Mouse (Mus musculus) midbrain, embryonic 14.5 days (tissue): ENCODE results near the gene Azin2. TPM values are rescaled to one million over a fixed set of nuclear protein-coding genes. Genes with fewer than 3 reads are reported as not detected.
A peak's percentile ranks its signal among the peaks of the same experiment; 100 is the strongest.

Experiments
- ATAC-seq: fragments of 200-750 bp; cut with Nextera tagmentation; 2 replicates; pipeline ENCODE4 v1.8.0; 2017; ENCODE audit warnings: moderate number of reproducible peaks, moderate library complexity; ENCODE audit not compliant: low FRiP score, low TSS enrichment
- DNase-seq: peaks from one replicate; pipeline ENCODE4 v3.0.0-alpha.2; 2015
- H3K27ac ChIP-seq: fragments of 300-500 bp; sonication (generic); replicated peaks from 2 replicates; pipeline ENCODE4 v1.5.1; 2014; ENCODE audit warnings: mild to moderate bottlenecking, low read depth, low read length, moderate library complexity
- H3K27me3 ChIP-seq: fragments of 300-500 bp; sonication (generic); 2 replicates; pipeline ENCODE4 v1.6.1; 2014; ENCODE audit warnings: low read length, control low read depth, mixed read lengths; ENCODE audit not compliant: control insufficient read depth, insufficient read depth
- H3K36me3 ChIP-seq: fragments of 300-500 bp; sonication (generic); 2 replicates; pipeline ENCODE4 v1.6.1; 2014; ENCODE audit warnings: low read length, control low read depth; ENCODE audit not compliant: control insufficient read depth, insufficient read depth
- H3K4me1 ChIP-seq: fragments of 300-500 bp; sonication (generic); 2 replicates; pipeline ENCODE4 v1.6.1; 2014; ENCODE audit warnings: mild to moderate bottlenecking, antibody characterized with exemption, low read length, control low read depth; ENCODE audit not compliant: control insufficient read depth, insufficient read depth
- H3K4me2 ChIP-seq: fragments of 300-500 bp; sonication (generic); 2 replicates; pipeline ENCODE4 v1.6.1; 2014; ENCODE audit warnings: mild to moderate bottlenecking, low read length, moderate library complexity
- H3K4me3 ChIP-seq: fragments of 300-500 bp; sonication (generic); replicated peaks from 2 replicates; pipeline ENCODE4 v1.5.1; 2014; ENCODE audit warnings: low read depth, low read length
- H3K9ac ChIP-seq: fragments of 300-500 bp; sonication (generic); replicated peaks from 2 replicates; pipeline ENCODE4 v1.6.1; 2014; ENCODE audit warnings: mild to moderate bottlenecking, low read length, moderate library complexity
- H3K9me3 ChIP-seq: fragments of 300-500 bp; sonication (generic); 2 replicates; pipeline ENCODE4 v1.6.1; 2016; ENCODE audit warnings: low read length, control low read depth, mixed read lengths; ENCODE audit not compliant: control insufficient read depth
- WGBS: fragments of 180-500 bp; shearing (Covaris S2); extraction: QIAGEN DNeasy Blood & Tissue Kit; methylation state at CpG from one replicate; pipeline ENCODE4 v1.1.7; 2014; 5-methylcytosine and 5-hydroxymethylcytosine counted together
- polyA plus RNA-seq: library from polyadenylated mRNA; unstranded; fragments of >200 nt; fragmentation: Nextera tagmentation; extraction: Ambion mirVana; gene quantifications from 2 replicates; pipeline ENCODE4 v1.2.1, GENCODE M21; 2014

The Azin2 gene
- polyA plus RNA-seq, 1 experiment from 2014 or later = 18.0 TPM

- Histone ChIP-seq H3K4me1 (0 out of 2 replicates have a peak, but pooled peaks cover 10% of the 10 kb centered on the region), H3K4me2 (no peak overlapping the region), H3K4me3 (no peak overlapping the region), H3K9ac (no peak overlapping the region), H3K27me3 (no peaks in the 10 kb centered on the region), H3K36me3 (no peaks in the 10 kb centered on the region), H3K9me3 (no peaks in the 10 kb centered on the region), H3K27ac (no peak overlapping the region)
- ATAC-seq (no peak), DNase-seq (no peak)
- WGBS = 79% methylated on average over 7 of the region's 8 CpGs
These were observed 8.2 kb upstream of the Azin2 start for GRCm38 (mm10) chr4:128970417-128970807.

- Histone ChIP-seq H3K9ac (no peak overlapping the region), H3K27me3 (no peaks in the 10 kb centered on the region), H3K4me3 (no peak overlapping the region), H3K4me1 (0 out of 2 replicates have a peak, but pooled peaks cover 10% of the 10 kb centered on the region), H3K27ac (no peak overlapping the region), H3K4me2 (no peak overlapping the region), H3K9me3 (no peaks in the 10 kb centered on the region), H3K36me3 (no peaks in the 10 kb centered on the region)
- whole genome bisulfite sequencing = 83% methylated on average over 18 of the region's 18 CpGs
- no peak for ATAC-seq
- DNase-seq = no peak
These were observed 7.6 kb upstream of the Azin2 start for GRCm38 (mm10) chr4:128969607-128970416.

- no peak for ATAC-seq
- Histone ChIP-seq H3K9ac (no peak overlapping the region), H3K4me1 (0 out of 2 replicates have a peak, but pooled peaks cover 10% of the 10 kb centered on the region), H3K4me3 (no peak overlapping the region), H3K27ac (no peak overlapping the region), H3K27me3 (no peaks in the 10 kb centered on the region), H3K36me3 (no peaks in the 10 kb centered on the region), H3K4me2 (no peak overlapping the region), H3K9me3 (no peaks in the 10 kb centered on the region)
- DNase-seq = no peak
- WGBS = 79% methylated on average over 5 of the region's 5 CpGs
These were observed 6.8 kb upstream of the Azin2 start for GRCm38 (mm10) chr4:128969081-128969480.

GRCm38 (mm10) chr4:128966751-128967150 is 4.5 kb upstream of the Azin2 start:
- DNase-seq (peak; percentile 81), ATAC-seq (no peak)
- H3K27me3 ChIP-seq = no peaks in the 10 kb centered on the region
- H3K4me3 ChIP-seq = no peak overlapping the region
- H3K9ac ChIP-seq = no peak overlapping the region
- WGBS = 10% methylated on average over 7 of the region's 7 CpGs
- peak overlapping the region; percentile 28 for H3K4me2 ChIP-seq
- H3K36me3 ChIP-seq = no peaks in the 10 kb centered on the region
- H3K4me1 ChIP-seq = peaks cover 16% of the 10 kb centered on the region; the same call in 1 of the 2 replicates
- H3K27ac ChIP-seq = peak overlapping the region; percentile 78
- no peaks in the 10 kb centered on the region for H3K9me3 ChIP-seq

GRCm38 (mm10) chr4:128962926-128963290 is 666 bp upstream of the Azin2 start:
- peak overlapping the region; percentile 74; the same call in 1 of the 2 replicates for H3K27ac ChIP-seq
- H3K9ac ChIP-seq = peak overlapping the region; percentile 80
- peak overlapping the region; percentile 66 for H3K4me3 ChIP-seq
- H3K36me3 ChIP-seq = no peaks in the 10 kb centered on the region
- 3% methylated on average over 9 of the region's 9 CpGs for WGBS
- no peak for DNase-seq
- ATAC-seq = no peak
- no peaks in the 10 kb centered on the region for H3K27me3 ChIP-seq
- H3K9me3 ChIP-seq = no peaks in the 10 kb centered on the region
- peaks cover 18% of the 10 kb centered on the region; the same call in 1 of the 2 replicates for H3K4me1 ChIP-seq
- peak overlapping the region; percentile 93 for H3K4me2 ChIP-seq

- peak overlapping the region; percentile 93 for H3K4me2 ChIP-seq
- peak overlapping the region; percentile 66 for H3K4me3 ChIP-seq
- DNase-seq (no peak), ATAC-seq (no peak)
- H3K9me3 ChIP-seq = no peaks in the 10 kb centered on the region
- 5% methylated on average over 16 of the region's 16 CpGs for WGBS
- H3K4me1 ChIP-seq = peaks cover 9% of the 10 kb centered on the region; the same call in 1 of the 2 replicates
- H3K27ac ChIP-seq = no peak overlapping the region
- no peaks in the 10 kb centered on the region for H3K36me3 ChIP-seq
- no peaks in the 10 kb centered on the region for H3K27me3 ChIP-seq
- peak overlapping the region; percentile 80 for H3K9ac ChIP-seq
These were observed 777 bp downstream of the Azin2 start for GRCm38 (mm10) chr4:128961301-128962028.

- WGBS = 89% methylated on average over 17 of the region's 17 CpGs
- DNase-seq = no peak
- no peak for ATAC-seq
- Histone ChIP-seq H3K4me2 (no peak overlapping the region), H3K4me3 (no peak overlapping the region), H3K27ac (no peak overlapping the region), H3K9me3 (no peaks in the 10 kb centered on the region), H3K36me3 (no peaks in the 10 kb centered on the region), H3K4me1 (peaks cover 9% of the 10 kb centered on the region; the same call in 1 of the 2 replicates), H3K9ac (no peak overlapping the region), H3K27me3 (no peaks in the 10 kb centered on the region)
These were observed 2.6 kb downstream of the Azin2 start for GRCm38 (mm10) chr4:128959676-128960075.

GRCm38 (mm10) chr4:128958849-128959248 is 3.4 kb downstream of the Azin2 start:
- H3K36me3 ChIP-seq = no peaks in the 10 kb centered on the region
- DNase-seq (no peak), ATAC-seq (no peak)
- H3K27ac ChIP-seq = no peak overlapping the region
- no peak overlapping the region for H3K9ac ChIP-seq
- H3K4me2 ChIP-seq = no peak overlapping the region
- 60% methylated on average over 8 of the region's 8 CpGs for WGBS
- H3K27me3 ChIP-seq = no peaks in the 10 kb centered on the region
- H3K4me1 ChIP-seq = peaks cover 9% of the 10 kb centered on the region; the same call in 1 of the 2 replicates
- no peaks in the 10 kb centered on the region for H3K9me3 ChIP-seq
- H3K4me3 ChIP-seq = no peak overlapping the region
